Mouse (Mus musculus) brain, embryonic 14.5 days (tissue): ENCODE measurements around the gene Cptp.

Source experiments
- CTCF ChIP-seq: fragments of 200-500 bp; IDR thresholded peaks from 2 replicates; pipeline ENCODE4 v1.5.1; 2012; ENCODE audit warnings: inconsistent platforms, mild to moderate bottlenecking, moderate library complexity, borderline replicate concordance; ENCODE audit not compliant: insufficient read depth, insufficient read length; ENCODE audit errors: extremely low read depth
- POLR2A ChIP-seq: fragments of 200-500 bp; IDR thresholded peaks from 2 replicates; pipeline ENCODE4 v1.6.1; 2012; ENCODE audit warnings: mild to moderate bottlenecking, inconsistent platforms, borderline replicate concordance; ENCODE audit not compliant: poor library complexity, insufficient read depth, insufficient read length, severe bottlenecking; ENCODE audit errors: extremely low read depth

- TF ChIP-seq POLR2A (no peak), CTCF (no peak)
These were observed 25.2 kb upstream of the Cptp start for GRCm38 (mm10) chr4:155894311-155894881.
